Mouse (Mus musculus): ENCODE data around the gene Pycr2.
A peak's percentile ranks its signal among the peaks of the same experiment; 100 is the strongest.

Pycr2 gene

DNA sequence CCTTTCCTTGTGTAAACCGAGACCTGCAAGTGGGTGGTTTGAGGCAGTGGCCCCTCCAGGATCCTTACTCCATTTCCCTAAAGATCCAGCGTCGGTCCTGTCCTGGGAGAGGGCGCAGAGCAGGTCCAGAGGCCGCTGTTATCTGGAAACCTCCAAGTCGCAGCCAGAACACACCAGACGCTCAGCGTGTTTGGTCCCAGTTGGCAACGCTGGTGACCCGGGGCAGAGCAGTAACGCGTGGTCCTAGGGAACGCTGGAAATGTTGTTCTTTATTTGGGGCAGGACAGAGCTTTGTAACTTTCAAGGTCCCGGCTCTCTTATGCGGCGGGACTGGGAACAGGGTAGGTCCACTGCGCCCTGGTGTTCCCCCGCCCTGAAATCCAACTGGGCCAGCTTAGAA is 37.6 kb downstream of the Pycr2 start:
- DNase-seq (ENCODE audit: low spot score), result no peak

DNA sequence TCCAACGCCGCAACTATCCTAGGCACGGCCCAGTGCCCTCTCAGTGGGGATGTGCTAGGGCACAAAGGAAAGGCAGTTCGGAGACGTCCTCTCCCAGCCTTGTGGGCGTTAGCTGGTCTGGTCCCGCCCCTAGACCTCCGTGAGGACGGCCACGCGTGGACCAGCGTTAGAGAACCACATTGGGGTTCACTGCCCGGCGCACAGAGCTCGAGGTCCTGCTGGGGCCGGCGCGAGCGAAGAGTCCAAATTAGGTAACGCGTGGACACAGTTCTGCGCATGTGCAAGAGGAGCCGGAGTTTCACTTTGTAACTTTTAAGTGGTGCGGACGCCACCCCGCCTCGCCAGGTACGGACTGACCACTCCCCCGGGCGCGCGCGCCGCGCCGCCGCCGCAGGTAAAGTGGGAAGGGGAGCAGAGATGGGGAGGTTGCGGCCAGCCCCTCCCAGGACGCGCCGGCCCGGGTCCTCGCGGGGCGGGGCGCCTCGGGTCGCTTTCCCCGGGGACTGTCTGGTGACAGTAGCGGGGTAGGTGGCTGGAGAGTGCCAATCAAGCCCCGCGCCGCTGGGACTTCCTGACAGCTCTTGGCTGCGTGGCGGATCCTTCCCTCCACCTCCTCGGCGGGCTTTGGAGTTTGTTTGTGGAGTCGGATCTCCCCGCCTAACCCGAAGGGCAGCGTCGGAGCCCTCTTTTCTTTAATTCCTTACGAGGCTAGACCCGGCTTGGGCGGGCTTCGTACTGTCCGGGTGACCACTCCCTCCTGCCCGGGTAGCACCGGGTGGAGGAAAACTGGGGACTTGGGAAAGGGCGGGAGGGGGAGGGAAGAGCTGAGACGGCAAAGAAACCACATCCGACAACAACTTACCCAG is 38.3 kb downstream of the Pycr2 start, which contains the start of gene Tmem63a:
Gene Tmem63a, plus strand, starts transcription at position 179 of the 866 bp plus-strand sequence.
- peak; percentile 79 for DNase-seq (ENCODE audit: low spot score)

DNA sequence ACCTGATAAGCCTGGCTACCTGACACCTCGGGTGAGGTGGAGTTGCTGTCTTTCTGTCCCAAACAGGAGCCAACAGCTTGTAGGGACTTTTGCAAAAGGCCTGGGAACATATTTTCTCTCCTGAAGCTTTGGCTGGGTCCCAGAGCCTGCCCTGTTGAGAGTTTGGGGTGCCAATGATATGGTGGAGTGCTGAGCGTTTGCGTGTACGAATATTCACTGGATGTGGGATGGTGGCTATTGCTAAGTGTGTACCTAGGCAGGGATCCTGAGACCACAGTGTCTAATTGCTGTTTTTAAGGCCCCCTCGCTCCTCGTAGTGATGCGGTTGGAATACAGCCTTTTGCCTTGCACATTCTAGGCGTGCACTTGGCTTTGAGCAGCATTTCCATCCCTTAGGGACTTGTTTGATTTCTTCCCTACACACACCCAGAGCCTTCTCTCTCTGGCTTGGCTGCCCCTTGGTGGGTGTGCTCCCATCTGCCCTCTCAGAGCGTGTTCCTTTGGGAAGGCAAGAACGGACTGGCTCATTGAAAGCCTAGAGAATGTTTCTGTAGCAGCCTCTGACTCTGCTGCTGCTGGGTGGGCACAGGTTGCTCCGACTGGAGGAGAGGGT is 39.0 kb downstream of the Pycr2 start:
- DNase-seq (ENCODE audit: low spot score), result no peak

DNA sequence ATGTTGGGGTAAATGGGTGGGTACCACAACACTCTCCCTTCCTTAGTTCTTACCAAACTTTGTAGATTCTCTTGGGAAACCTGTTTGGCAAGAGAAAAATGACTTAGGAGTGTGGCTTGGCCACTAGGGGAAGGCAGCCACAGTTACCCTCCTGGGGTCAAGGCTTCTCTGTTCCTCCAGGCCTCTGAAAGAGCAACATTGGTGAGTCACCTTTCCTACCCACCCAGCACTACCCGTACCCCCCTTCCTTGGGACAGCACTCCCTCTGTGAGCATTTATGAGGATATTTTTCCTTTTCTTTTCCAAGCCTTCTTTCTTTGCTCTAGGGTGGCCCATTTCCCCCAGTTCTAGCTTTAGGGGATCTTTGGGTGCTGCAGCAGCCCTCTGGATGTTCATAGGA is 39.8 kb downstream of the Pycr2 start:
- no peak for DNase-seq (ENCODE audit: low spot score)

DNA sequence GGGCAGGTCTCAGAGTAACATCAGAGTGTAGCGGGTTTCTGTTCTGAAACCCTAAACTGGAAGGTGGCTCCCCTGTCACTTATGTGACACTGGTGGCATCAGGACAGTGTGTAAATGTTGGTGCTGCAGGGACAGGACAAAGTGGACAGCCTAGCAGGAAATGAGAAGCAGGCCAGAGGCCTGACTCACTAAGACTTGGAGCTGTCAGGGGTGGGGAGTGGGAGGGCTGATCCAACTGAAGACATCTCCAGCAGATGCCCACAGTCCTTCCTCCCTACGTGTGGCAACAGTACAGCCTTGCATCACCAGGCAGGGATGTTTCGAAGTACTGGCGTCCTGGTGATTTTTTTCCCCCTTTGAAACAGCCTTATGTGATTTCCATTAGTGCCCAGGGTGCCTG is 40.5 kb downstream of the Pycr2 start:
- DNase-seq (ENCODE audit: low spot score), result no peak

DNA sequence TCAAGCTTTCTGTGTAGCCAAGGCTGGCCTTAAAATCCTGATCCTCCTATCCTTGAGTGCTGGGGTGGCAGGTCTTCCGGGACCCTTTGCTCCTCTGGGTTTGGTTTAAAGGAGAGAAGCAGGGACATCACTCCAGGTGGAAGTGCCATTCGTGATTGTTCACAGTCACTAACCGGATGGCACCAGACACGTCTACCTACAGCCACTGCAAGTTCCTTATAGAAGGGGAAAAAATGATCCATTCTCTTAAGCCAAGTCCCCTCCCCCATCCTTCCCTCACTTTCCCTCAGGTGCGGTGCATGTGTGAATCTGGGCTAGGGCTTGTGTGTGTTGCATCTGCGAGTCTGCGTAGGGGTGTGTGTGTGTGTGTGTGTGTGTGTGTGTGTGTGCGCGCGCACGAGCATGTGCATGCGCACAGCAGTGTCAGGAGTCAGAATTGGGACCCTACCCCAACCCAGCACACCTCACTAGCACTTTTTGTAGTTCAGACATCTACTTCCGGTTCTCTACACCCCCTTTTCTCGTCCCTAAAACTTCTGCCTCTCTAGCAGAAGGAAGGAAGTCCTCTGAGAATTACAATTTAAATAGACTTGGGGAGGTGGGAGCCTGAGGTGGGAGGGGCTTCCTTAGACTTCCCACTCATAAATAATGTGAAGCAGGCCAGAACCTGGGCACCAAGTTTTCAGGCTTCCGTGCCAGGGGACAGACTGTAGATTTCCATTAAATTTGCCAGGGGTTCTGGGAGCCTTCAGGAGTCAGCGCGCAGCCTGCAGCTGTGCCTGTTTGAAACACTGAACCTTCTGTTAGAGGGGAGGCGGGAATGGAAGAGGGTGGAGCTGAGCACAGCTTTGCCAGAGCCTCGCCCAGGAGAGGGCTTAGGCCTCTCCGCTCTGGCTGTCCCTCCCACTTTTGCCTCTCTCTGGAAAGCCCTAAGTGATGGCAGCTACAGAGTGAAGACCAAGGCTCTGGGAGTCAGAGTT is 41.2 kb downstream of the Pycr2 start:
- DNase-seq (ENCODE audit: low spot score), result peak; percentile 64

DNA sequence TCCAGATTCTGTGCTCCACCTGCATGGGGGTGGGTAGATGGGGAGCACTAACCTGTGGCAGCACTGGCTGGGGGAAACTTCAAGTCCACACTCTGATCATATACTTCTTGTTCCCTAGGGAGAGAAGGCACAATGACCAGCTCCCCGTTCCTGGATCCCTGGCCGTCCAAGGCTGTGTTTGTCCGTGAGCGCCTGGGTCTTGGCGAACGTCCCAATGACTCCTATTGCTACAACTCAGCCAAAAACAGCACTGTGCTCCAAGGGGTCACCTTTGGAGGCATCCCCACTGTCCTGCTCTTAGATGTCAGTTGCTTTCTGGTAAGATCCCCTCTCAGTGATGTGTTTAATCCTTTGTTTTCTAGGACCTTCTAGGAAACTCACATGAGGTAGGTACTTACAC is 42.4 kb downstream of the Pycr2 start:
- no peak for DNase-seq (ENCODE audit: low spot score)

DNA sequence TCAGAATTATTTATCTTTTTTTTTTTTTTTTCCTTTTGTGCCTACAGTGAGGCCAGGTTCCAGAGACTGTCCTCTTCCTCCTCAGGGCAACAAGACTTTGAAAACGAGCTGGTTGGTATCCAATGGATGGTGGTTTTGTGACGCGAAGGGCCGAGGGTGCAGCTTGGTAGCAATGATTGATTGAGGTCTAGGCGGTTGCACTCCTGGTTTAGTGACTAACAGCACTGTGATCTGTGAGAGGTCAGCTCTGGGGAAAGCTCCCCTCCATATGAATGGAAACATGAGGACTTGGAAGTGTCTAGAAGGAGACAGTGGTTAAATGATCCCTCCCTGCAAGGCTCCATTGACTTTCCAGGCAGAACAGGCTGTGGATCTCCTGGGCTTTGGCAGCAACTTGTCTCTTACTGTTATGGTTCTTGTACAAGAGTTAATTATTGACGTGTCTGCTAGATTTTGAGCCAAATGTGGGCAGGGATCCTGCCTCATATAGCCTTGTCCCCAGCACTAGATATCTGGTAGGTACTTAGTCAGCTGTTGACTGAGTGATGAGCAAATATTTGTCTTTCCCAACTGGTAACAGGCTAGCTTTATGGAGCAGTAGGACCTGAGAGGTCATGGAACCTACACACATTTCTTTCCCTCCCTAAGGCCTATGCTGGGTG is 48.1 kb downstream of the Pycr2 start:
- peak; percentile 73 for DNase-seq (ENCODE audit: low spot score)

DNA sequence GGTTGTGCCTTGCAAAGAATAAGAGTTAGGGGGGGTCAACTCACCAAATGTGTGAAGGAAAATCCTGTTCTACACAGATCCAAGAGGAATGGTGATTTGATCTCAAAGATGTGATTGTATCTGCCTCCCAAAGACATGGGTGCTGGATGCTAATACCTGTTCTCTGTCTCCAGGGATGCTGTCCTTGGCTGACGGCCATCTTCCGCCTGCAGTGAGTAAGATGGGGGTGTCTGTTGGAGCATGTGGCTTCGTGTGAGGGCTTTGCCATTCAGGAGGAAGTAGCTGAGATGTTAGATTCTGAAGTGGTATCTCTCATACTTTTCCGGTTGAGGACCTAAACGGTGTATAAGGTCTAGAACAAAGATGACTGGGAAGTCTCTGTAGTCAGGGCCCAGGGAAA is 48.7 kb downstream of the Pycr2 start:
- no peak for DNase-seq (ENCODE audit: low spot score)

DNA sequence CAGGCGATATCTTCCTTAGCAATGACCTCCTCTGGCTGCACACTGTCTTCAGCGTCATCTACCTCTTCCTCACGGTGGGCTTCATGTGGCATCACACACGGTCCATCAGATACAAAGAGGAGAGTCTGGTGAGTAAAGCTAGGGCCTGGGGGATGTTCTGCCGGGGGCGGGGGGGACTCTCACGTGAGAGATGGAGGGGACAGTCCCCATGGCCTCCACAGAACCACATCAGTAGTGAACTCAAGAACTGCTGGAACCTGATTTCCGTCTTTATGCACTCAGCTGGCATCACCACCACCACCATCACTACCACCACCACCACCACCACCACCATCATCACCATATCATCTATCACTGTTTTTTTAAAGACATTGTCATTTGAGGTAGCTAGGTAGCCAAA is 52.3 kb downstream of the Pycr2 start:
- no peak for DNase-seq (ENCODE audit: low spot score)

DNA sequence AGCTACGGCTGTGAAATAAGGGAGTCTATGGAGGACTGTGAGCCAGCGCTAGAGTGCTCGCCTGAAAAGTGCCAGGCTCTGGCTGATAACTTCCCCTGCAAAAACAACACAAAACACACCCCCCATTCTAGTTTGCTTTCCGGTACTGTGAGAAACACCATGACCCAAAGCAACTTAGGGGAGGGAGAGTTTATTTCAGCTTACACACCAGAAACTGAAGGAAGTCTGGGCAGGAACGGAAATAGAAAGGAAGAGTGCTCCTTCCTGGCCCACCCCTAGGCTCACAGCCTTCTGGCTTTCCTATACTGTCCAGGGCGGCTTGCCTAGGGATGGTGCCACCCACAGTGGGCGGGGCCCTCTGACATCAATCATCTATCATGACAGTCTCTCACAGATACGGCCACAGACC is 52.9 kb downstream of the Pycr2 start:
- no peak for DNase-seq (ENCODE audit: low spot score)
